Mouse (Mus musculus): ENCODE measurements around the gene Zfp410. TPM values are rescaled to one million over a fixed set of nuclear protein-coding genes. Genes with fewer than 3 reads are reported as not detected.

The Zfp410 gene
- 10 to 100 TPM; 35.9 to 39.0 TPM for total RNA-seq (2021)
- long read RNA-seq, experiment 1, transcript Zfp410-201 (12 exons, 2,597 nt), result major isoform, 28 of 42 reads
- long read RNA-seq, experiment 1, partial matches to known transcripts, result 3 of 42 reads
- long read RNA-seq, experiment 1, other reads (novel, unspliced or antisense), result 10 of 42 reads
- long read RNA-seq, experiment 2, transcript Zfp410-201 (12 exons, 2,597 nt), result major isoform, 18 of 25 reads
- long read RNA-seq, experiment 2, partial matches to known transcripts, result 0 of 25 reads
- long read RNA-seq, experiment 2, other reads (novel, unspliced or antisense), result 5 of 25 reads

DNA sequence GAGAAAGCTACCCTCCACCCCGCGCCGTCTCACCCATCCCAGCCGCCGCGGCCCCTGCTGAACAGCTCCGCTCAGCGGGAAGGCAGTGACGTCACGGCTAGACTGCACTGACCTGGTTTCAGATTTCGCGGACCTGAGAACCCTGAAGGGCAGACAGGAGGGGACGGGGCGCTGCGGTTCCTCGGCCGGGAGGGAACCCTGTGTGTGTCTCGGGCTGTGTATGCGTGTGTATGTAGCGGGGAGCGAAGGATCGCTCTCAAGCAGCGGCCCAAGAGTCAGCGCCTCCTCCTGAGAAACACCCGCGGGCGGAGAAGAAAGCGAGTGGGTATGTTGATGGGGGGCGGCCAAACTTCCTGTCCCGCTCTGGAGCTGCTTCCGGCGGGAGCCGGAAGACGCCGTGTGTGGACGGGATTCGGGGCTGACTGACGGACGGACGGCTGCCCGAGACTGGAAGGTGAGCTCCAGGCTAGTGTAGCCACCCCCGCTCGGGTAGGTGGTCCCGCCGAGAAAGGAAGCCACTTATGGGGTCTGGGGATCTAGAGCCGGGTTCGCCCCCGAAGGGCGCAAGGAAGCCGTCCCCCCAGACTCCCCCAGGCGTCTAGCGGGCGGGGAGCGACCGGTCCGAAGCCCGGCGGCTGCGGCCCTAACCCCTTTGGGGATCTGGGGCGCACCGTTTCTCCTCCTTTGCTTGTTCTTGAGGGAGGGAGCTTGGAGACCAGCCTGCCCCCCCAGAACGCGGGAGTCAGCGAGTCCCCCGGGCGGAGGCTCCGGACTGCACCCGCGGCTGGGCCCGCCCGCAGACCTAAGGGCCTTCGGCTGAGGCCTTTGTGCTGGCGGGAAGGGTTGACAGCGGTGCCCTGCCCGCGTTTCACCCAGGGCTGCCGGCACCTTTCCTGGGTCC, at the start of gene Zfp410:
Gene Zfp410 (plus strand): TSS at position 132 of the 901 bp plus-strand sequence.
- DNase-seq (ENCODE audit: low spot score in 2 of 2), result peak; percentile 80

DNA sequence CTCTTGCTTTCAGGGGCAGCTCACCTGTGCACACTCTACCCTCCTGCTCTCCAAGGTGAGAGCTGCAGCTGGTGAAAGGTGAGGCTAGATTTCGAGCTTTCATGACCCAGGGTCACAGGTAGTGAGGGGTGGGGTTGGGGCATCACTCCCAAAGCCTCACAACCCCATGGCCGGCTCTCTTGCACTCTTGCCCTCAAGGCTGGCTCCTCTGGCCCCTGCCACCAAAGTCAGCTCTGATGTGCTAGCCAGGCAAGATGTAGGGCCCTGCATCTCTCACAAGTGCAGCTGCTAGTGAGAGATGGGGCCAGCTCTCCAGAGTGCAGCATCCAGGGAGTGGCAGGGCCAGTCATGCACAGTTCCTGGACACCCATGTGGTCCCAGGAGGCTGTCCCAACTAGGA, 49.4 kb upstream of the Zfp410 start:
- no peak for DNase-seq (ENCODE audit: low spot score in 2 of 2)

DNA sequence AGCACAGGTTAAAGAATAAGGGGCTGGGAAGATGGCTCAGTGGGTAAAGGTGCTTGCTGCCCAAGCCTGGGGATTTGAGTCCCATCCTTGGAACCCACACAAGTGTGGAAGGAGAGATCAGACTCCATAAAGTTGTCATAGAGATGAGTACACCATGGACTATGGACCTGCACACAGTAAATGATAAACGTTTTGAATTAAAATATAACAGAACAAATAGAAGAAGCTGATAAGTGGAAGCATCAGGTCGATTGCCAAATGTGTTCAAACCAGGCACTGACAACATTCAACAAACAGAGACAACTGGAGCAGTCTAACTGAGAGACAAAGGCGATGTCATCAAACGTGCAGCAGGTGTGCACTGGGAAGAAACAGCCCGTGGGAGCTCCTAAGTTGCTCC, 43.3 kb upstream of the Zfp410 start:
- DNase-seq (ENCODE audit: low spot score in 2 of 2), result no peak

DNA sequence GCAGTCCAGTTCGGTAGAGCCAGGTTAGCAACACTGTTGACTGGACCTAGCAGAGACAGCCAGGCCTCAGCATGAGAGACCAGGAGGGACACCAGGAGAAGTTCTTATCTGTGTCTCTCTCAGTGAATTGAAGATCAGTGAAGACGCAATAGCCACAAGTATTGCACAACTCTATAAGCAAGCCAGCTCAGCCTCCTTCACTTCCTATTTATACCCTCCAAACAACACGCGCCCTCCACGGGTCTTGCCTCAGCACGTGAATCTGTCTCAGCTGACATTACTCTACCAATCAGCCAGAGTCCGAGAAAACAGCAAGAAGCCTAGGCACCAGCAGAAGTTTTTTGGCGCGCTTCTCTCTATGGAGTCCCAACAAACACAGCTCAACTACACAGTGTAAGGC, 41.4 kb upstream of the Zfp410 start:
- no peak for DNase-seq (ENCODE audit: low spot score in 2 of 2)

DNA sequence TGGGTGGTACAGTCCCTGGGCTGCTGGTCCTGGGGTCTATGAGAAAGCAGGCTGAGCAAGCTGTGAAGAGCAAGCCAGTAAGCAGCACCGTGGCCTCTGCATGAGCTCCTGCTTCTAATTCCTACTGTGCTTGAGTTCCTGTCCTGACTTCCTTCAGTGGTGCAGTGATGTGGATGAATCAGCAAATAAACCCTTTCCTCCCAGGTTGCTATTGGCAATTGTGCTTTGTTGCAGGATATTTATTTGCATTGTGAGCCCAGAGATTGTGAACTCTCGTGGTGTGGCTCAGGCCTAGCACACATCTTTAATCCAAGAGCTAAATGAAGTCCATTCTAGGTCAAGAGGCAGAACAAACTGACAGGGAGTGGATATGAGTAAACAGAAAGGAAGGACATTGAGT, 40.4 kb upstream of the Zfp410 start:
- no peak for DNase-seq (ENCODE audit: low spot score in 2 of 2)

DNA sequence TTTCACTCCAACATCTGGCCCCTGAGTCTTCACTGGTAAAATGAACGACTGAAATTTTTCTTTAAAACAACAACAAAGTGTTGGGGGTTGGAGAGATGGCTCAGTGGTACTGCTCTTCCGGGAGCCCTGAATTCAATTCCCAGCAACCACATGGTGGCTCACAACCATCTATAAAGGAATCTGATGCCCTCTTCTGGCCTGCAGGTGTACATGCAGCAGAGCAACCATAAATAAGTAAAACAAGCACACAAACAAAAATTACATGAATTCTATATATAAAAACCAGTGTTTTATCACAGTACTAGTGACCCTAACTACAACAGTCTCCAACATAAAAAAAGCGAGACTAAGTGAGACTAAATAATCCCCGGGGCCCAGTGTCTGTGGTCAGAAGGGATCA, 39.9 kb upstream of the Zfp410 start:
- DNase-seq (ENCODE audit: low spot score in 2 of 2), result no peak

DNA sequence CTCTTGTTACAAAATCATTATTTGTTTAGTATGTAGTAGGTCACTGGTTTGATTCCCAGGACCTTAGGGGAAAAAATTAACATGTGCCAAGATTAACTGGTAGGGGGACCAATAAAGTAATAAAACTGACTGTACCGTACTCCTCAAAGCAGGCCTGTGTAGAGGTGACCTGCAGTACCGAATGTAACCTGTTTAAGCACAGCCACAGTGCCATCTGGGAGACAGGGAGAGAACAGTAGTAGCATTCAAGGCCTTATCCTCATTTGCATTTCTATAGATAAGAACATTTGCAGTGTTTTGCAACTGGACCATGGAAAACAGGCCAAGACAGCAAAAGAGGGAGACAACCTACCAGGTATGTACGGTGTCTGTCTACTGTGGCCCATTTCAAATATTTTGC, 38.8 kb upstream of the Zfp410 start:
- DNase-seq (ENCODE audit: low spot score in 2 of 2), result no peak

DNA sequence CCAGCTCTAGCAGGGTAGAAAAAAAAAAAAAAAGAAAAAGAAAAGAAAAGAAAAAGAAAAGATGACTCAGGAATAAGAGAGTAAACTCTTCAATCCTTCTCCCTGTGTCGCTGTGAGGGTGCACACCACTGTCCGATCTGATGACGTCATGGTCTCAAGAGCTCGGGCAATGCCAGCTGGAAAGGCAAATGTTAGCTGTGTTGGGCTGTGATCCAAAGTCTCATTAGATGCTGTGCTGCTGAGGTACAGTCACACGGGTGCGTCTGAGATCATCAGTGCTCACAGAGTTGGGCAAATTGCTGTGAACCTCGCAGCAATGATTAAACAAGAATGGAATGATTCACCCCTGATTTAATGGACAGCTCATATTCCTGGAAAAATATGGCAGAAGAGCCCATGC, 37.8 kb upstream of the Zfp410 start:
- DNase-seq (ENCODE audit: low spot score in 2 of 2), result peak in 1 of 2 experiments; percentile 24

DNA sequence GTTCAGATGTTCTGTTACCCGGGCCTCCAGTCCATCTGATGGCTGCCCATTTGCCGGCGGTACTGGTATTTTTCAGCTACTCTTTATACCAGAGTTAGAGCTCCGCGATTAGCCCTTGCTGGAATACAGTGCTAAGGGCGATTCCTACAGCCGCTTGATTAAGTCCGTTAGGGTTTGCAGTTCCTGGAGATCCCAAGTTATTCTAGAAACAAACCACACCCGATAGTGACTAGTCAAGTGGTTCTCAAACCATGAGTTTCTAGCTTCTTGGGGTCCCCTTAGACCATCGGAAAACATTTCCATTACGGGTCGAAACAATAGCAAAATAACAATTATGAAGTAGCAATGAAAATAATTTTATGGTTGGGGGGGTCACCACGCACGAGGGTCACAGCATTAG, 32.3 kb upstream of the Zfp410 start:
- no peak for DNase-seq (ENCODE audit: low spot score in 2 of 2)

DNA sequence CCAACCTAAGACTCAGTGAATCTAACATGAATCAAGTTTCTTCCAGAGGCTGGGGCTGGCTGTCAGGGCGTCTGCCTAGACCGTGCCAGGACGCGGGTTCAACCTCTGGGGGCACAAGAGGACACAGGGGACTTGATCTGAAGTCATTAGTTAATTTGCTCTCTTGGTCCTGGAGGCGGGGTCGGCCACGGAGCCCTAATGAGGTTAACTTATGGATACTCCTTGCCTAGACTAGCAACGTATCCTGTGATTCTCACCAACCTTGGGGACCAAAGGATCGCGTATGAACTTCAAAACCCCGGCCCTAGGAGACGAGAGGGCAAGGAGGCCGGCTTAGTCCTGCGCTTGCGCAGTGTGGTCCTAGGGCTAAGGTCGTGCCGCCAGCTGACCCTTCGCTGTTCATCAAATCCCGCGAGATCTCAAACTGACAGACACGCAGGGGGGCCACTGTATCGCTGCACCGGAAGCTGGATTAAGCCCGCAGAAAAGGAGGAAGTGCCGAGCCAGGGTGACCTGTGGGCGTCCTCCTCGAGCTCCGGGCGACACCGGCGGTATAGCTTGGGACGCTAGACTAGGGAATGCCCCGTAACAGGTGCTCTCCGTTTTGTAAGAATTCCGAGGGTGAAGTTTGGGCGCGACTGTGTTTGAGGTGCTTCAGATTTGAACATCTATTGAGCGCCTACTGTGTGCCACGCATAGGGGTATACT, 31.6 kb upstream of the Zfp410 start, which contains the start of gene Ptgr2:
Gene Ptgr2 (plus strand): TSS at position 348 of the 708 bp plus-strand sequence.
- peak; percentile 81 to 87 for DNase-seq (ENCODE audit: low spot score in 2 of 2)

DNA sequence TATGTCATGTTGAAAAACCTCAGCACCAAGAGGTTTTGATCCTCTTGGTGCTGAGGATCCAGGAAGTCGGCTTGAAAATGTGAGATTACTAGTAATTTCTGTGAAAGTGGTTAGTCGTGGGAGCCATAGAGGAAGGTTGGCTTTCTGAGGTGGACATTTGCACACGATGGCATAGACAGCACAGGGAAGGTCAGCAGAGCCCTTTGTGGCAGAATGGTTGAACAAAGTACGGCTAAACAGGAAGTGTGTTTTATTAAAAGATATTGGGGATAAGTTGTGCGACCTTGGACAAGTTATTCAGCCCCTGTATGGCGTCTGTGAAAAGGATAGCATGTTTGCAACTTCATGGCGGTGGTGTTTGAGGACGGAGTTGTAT, 31.1 kb upstream of the Zfp410 start:
- no peak for DNase-seq (ENCODE audit: low spot score in 2 of 2)

DNA sequence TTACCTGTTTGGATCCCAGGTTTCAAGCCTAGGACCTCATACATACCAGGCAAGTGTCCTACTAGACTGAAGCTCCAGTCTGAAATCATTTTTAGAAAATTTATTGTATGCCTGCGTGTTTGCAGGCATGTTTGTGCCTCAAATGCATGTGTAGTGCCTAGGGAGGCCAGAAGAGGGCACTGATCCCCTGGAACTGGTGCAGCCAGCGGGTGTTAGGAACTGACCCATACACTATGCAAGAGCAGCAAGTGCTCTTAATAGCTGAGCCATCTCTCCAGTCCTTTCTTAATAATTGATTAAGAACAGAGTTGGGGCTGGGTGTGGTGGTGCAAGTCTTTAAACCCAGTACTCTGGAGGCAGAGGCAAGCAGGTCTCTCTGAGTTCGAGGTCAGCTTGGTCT, 28.2 kb upstream of the Zfp410 start:
- peak in 1 of 2 experiments; percentile 17 for DNase-seq (ENCODE audit: low spot score in 2 of 2)

DNA sequence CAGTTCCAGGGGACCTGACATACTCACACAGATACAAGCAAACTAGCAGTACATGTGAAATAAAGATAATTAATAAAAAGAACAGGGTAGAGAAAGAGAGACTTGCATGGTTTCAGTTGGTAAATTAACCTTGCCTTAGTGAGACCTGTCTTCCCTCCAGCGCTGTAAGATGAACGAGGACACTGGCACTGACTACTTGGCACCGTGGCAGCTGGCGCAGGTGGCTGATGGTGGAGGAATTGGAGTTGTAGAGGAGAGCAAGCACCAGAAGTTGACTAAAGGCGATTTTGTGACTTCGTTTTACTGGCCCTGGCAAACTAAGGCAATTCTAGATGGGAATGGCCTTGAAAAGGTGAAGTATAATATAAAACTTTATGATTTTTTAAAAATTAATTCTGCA, 18.8 kb upstream of the Zfp410 start:
- no peak for DNase-seq (ENCODE audit: low spot score in 2 of 2)

DNA sequence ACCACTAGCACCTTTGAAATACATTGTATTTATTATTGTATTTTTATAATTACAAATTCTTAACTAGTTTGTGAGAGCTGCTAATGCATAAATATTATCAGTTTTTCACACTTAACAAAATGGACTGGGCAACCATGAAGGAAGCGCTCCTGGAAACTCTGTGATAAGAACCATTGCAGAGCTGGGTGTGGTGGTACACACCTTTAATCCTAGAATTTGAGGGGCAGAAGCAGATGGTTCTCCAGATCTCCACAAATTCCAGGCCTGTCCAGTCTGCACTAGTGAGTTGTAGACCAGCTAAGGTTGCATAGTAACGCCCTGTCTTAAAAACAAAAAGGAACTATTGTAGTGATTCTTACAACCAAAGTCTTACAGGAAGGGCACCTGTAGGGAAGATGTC, 17.4 kb upstream of the Zfp410 start:
- no peak for DNase-seq (ENCODE audit: low spot score in 2 of 2)

DNA sequence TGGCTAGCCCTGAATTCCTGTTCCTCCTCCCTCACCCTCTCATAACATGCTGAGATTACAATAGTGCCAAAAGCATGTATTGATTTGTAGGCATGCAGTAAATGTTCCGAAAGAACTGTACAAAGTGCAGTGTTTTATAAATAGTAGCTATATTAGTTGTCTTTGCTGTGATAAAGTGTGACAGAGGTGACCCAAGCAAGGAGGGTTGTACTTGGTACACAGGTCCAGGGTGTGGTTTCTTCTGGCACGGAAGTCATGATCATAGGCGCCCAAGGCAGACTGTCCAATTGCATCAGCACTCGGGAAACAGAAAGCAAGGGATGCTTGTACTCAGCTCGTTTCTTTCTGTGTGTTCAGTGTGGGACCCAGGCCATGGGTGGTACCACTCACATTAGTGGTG, 12.6 kb upstream of the Zfp410 start:
- no peak for DNase-seq (ENCODE audit: low spot score in 2 of 2)

DNA sequence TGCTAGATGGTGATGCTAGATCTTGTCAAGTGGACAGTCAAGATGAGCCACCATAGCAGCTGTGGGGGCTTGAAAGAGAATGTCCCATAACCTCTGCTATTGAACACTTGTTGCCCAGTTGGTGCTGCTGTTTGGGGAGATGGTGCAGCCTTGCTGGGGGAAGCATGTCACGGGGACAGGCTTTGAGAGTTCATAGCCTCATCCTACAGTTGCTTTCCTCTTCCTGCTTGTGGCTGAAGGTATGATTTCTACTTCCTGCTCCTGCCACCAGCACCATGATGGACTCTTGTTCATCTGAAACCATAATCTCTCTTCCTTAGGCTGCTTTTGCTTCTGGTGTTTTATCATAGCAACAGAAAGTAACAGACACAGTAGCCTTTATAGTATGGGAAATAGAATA, 12.1 kb upstream of the Zfp410 start:
- no peak for DNase-seq (ENCODE audit: low spot score in 2 of 2)

DNA sequence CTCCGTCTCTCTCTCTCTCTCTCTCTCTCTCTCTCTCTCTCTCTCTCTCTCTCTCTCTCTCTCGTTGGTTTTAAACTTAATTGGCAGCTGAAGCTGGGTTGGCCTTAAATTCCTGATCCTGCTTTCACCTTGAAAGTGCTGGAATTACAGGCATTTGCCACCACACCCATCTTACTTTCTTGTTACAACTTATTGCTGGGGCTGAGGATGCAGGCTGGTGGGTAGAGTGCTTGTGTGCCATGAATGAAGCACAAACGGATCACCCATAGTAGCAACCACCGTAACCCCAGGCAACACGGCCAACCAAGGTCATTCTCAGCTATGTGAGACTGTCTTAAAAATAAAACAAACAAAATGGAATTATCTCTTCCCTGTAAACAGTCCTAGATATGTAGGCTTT, 5.3 kb upstream of the Zfp410 start:
- DNase-seq (ENCODE audit: low spot score in 2 of 2), result no peak

DNA sequence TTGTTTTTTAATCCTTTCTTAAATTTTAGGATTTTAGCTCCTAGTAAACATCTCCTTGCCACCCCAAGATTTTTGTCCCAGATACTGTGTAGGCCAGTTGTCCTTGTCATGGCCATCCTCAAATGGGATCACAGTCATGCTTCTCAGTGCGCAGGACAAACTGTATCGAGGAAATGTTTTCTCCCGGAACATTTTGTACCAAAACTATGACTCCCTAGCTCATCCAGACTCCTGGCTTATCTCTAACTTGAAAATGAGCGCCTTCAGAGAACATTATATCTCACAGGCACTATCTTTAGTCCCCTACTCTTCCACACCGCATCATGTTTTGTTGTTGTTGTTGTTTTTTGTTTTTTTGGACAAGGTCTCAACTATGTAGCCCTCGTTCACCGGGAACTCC, 646 bp upstream of the Zfp410 start:
- no peak for DNase-seq (ENCODE audit: low spot score in 2 of 2)

DNA sequence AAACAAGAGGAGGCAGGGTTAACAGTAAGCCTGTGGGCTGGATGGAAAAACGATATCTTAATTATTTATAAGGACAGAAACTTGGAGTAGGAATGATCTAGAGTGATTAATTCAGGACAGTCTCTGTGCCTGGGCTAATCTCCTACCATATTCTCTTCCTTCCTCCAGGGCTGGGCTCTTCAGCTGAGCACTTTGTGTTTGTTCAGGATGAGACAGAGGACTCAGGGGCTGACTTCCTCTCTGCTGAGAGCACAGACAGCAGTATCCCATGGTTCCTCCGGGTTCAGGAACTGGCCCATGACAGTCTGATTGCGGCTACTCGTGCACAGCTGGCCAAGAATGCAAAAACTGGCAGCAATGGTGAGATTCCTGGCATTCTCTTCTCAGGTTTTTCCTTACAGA, 10.5 kb downstream of the Zfp410 start:
- DNase-seq (ENCODE audit: low spot score in 2 of 2), result no peak

DNA sequence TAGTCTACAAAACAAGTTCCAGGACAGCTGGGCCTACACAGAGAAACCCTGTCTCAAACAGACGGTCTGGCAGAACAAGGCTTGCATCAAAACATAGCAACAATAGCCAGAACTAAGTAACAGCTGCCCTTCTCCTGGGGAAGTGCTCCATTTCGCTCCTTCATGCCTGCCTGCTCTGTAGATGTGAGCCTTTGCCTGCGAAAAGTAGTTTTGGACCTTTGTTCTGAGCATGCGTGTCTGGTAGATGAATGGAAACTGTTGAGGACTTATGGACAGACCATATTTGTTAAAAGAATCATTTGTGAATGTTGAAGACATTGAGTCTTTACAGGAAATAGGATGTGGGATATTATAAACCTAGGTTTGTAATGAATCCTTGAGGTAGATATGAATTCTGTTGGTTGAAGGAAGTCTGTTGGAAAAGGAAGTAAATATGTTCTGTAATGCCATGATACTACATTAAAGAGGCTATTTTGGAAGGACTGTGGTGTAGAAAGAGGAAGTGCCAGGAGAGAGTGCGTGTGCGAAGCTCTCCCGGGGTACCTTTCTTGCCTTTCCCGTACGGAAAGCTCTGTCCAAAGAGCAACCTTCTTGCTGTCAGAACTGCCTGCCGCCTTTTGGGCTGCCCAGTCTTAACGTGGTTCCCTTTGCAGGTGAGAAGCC, 20.4 kb downstream of the Zfp410 start:
- no peak for DNase-seq (ENCODE audit: low spot score in 2 of 2)

DNA sequence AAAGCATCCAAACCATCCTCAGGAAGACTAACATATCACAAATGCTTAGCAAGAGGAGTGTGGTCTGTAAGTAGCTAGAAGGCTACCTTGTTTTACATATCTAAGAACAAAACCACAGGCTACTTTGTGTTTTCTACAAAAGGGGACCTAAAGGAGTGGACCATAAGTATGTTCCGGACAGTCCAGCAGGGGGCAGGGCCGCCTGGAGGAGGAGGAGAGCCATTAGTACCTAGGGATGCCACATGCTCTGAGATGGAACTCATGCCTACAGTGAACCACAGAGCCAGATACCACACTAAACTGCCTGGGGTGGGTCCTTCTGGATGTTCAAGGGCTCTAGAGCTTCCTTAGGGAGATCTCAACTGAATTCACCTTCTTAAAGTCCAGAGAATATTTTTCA, 30.5 kb downstream of the Zfp410 start:
- no peak for DNase-seq (ENCODE audit: low spot score in 2 of 2)
